Mouse (Mus musculus) small intestine, adult 2 months (tissue): ENCODE results near the gene Zfp385a.

Experiments used
- CTCF ChIP-seq: fragments of 200-500 bp; IDR thresholded peaks from 2 replicates; pipeline ENCODE4 v1.5.1; 2012; ENCODE audit warnings: low read depth, mild to moderate bottlenecking, control low read depth, inconsistent platforms, low read length, moderate library complexity, mixed read lengths; ENCODE audit not compliant: insufficient replicate concordance, insufficient read length; ENCODE audit errors: extremely low read depth
- POLR2A ChIP-seq: fragments of 200-500 bp; IDR thresholded peaks from 2 replicates; pipeline ENCODE4 v1.6.1; 2012; ENCODE audit warnings: low read depth, mild to moderate bottlenecking, control low read depth, inconsistent platforms, low read length, moderate library complexity

DNA sequence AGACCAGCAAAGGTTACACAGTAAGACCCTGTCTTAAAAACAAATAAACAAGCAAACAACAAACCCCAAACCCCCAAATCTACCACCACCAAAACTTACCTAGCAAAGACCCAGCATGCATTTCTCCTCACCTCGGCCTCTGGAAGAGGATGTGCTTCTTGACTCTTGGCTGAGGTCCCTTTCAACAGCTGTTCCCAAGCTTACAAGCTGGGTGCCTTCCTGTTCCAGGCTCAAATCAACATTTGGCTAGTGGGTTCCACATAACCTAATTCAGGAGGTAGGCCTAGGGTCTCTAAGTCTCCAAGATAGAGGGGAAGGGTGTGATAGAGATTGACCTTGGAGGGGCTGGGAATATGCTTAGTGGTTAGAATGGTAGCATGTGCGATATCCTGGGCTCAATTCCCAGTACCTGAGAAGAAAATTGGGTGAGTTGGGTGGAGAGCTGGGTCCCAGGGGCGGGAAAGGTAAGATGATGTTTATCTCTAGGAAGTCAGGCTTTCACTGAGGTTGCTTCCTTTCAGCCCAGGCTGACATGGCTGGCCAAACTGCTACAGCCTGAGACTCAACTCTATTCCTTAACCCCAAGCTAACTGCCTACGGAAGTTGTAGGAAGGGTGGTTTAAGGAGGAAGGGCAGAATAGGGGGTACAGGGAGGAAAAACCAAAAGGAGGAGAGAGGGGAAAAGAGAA, 35.4 kb upstream of the Zfp385a start:
- TF ChIP-seq POLR2A (no peak), CTCF (no peak)
